Mouse (Mus musculus) right cerebral cortex, adult 2 months (tissue): ENCODE data around the gene Cdh4.
A peak's percentile ranks its signal among the peaks of the same experiment; 100 is the strongest.

ENCODE experiments used
- DNase-seq, 2 experiments: peaks; one replicate each; pipeline ENCODE4 v3.0.0; 2021 to 2022; ENCODE audit warnings: low spot score in 2 of 2

The Cdh4 gene

DNA sequence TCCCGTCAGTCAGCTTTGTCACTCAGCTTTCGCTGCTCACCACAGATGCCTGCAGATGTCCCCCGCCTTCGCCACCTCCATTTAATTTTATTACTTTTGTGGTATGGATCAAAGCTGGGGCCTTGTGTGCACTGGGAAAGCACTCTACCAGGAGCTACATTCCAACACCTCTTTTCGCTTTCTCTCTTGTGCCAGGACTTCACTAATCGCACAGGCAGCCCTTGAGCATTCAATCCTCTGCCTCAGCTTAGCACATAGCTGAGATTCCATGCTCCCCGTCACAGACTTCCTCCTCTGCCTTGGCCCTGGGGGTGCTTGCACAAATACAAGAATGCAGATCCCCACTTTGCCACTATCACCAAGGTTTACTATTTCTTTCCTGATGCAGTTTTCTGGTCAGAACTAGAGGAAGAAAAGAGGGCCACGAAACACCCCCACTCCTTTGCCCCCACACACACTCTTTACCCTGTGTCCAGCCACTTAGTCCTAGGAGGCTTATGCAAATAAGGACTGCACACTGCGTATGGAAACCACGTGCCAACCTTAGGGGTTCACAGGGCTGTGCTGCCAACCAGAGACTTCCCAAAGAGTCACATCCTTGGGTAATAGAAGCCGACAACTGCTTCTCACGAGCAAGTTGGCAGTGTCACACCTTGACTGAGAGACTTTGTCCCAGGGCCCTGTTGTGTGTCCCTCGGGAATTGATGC is 350.3 kb downstream of the Cdh4 start:
- DNase-seq, result no peak

DNA sequence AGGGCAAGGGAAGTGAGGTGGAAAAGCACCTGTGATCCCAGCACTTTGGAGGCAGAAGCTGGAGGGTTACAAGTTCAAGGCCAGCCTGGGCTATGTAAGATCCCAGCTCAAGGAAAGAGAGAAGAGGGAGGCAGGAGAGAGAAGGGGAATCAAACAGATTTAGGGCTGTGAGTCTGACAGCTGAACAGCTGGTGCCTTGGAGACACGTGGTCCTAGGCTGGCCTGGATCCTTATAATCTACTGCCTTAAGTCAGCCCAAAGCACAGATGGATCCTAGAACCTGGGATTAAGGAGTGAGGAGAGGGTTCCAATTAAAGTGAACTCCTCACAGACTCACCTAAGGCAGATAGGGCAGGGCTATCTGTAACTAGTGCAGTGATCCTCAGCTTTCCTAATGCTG is 352.1 kb downstream of the Cdh4 start:
- DNase-seq, result no peak

DNA sequence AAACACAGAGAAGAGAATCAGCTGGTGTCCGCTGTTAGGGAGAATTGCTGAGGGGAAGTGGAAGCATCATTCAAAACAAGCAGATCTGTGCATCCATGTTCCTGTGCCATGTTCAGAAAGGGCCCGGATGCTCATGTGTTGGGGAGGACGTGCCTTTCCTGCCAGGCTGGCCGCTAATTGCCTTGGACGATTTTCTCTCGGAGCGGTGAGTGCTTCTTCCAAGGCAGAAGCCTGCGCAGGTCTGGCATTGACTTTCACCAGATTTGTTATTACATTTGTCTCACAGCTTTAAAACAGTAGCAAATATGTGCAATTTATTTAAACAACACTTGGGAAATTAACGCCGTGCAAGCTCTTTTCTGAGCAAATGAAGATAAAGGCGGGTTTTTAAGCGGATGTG is 353.2 kb downstream of the Cdh4 start:
- no peak for DNase-seq

DNA sequence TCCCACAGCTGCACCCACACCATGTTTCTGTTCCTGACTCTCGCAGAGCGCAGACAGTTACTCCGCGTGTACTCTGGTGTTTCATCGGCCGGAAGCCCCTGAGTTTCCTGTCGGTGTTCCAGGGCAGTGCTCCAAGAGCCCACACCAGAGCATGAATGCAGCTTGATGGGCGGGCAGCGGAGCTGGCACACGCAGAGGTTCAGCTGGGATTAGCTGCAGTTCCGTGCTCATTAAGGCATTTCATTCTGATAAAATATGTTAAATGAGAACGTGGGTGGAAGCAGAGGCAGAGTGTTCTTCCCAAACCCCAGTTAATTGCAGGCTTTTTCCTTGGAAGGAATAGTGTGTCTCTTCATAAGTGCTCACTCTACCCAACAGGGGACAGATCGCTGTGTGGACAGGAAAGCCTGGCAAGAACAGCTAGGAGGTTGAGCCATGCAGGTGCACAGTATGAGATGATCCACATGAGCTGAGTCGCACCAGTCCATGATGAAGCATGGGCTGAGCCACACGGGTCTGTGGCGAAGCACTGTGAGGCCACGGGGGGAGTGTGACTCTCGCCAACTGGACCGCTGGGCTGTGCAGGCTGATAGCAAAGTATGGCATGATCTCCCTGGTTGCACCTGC is 357.8 kb downstream of the Cdh4 start:
- DNase-seq, result peak; percentile 78

- no peak for DNase-seq
Measured at GRCm38 (mm10) chr2:179801042-179801441, 358.8 kb downstream of the Cdh4 start.

GRCm38 (mm10) chr2:179802411-179802810 is 360.2 kb downstream of the Cdh4 start:
- no peak for DNase-seq

GRCm38 (mm10) chr2:179811086-179811485 is 368.9 kb downstream of the Cdh4 start:
- DNase-seq, result no peak

GRCm38 (mm10) chr2:179813035-179813827 is 371.0 kb downstream of the Cdh4 start:
- peak; percentile 40 to 48 for DNase-seq

GRCm38 (mm10) chr2:179824776-179825326 is 382.6 kb downstream of the Cdh4 start:
- peak; percentile 77 to 80 for DNase-seq

DNA sequence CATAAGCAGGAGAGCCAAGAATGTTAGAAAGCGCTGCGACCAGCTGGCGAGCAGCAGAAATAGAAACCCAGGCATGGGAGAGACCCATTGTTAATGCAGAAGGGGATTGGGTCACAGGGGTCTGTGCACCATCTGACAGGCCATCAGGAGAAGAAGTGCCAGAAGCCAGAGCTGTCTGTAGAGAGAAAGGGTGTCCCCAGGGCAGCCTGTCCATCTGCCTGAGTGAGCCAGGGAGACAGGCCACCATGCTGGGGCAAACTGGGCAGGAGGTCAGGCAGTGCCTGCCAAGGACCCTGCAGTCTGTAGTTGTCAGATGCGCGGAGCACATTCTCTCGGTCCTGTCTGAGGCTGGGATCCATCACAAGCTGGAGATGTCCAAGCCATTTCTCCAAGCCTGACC is 386.7 kb downstream of the Cdh4 start:
- DNase-seq, result no peak

DNA sequence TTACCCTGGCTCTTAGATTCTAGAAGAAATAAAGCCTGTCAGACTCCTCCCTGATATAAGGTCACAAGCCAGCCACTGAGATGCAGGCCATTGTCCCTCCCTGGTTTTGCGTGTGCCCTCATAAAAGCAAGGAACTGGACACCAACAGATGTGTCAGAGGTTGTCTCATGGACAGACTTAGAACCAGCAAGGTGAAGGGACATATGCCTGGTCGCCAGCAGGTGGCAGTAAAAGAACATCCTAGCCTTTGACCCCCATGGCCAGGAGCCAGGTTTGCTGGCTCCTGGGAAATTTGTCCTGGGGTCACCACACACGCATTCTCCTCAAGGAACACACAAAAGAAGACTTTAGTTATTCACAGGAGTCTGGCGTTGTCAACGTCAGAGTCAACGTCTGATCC is 387.7 kb downstream of the Cdh4 start:
- no peak for DNase-seq

GRCm38 (mm10) chr2:179834892-179835291 is 392.7 kb downstream of the Cdh4 start:
- DNase-seq, result no peak

- DNase-seq, result no peak
Measured at GRCm38 (mm10) chr2:179835570-179835969, 393.3 kb downstream of the Cdh4 start.

DNA sequence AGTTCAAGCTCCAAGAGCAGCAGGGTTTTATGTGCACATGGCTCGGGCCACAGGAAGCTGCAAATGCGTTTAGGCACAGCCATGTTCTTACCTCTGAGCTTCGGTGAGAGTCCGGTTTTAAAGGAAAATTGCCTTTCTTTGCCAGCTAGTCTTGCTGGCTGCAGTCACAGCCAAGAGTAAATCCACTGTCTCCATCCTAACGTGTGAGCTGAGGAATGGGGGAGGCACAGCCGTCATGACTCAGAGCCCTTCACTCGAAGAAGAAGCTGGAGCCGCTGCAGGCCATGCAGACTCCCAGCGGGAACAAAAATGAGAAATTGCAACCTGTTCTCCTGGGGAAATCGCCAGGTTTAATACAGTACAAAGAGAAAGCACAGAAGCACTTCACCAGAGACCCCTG is 395.0 kb downstream of the Cdh4 start:
- peak; percentile 60 to 69 for DNase-seq

- DNase-seq, result no peak
Measured at GRCm38 (mm10) chr2:179838036-179838435, 395.8 kb downstream of the Cdh4 start.

DNA sequence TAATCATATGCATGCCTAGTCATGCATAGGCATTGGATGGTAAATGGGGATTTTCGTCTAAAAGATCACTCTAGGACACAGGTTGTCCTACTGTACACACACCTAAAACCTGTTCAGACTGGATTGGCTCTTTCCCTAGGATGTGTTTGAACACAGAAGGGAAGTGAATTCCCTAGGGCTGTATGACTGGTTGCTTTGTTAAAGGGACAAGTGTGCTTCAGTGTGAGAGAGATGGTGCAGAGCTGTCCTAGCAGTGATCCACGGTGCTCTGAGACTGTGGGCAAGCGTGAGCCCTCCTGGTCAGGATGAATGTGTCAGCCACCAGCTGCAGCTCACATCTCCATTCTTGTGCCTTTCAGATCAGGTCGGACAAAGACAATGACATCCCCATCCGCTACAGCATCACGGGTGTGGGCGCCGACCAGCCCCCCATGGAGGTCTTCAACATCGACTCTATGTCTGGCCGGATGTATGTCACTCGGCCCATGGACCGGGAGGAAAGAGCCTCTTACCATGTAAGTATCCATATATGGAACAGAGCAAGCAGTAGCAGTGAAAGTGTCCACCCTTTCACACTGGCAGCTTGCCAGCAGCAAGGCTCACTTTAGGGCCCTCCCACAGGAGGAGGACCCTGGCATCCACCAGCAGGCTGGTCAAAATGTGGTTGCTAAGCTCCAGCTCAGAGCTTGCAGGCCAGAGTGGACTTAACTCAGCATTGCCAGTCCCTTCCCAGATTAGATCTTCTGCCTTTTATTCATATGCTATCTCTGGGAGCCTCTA is 400.6 kb downstream of the Cdh4 start:
- no peak for DNase-seq

- no peak for DNase-seq
Measured at GRCm38 (mm10) chr2:179849732-179850131, 407.5 kb downstream of the Cdh4 start.

- no peak for DNase-seq
Measured at GRCm38 (mm10) chr2:179852169-179852568, 409.9 kb downstream of the Cdh4 start.

- peak; percentile 73 to 76 for DNase-seq
Measured at GRCm38 (mm10) chr2:179852862-179853261, 410.6 kb downstream of the Cdh4 start.

GRCm38 (mm10) chr2:179853892-179854291 is 411.7 kb downstream of the Cdh4 start:
- no peak for DNase-seq

GRCm38 (mm10) chr2:179857086-179857485 is 414.9 kb downstream of the Cdh4 start:
- no peak for DNase-seq

DNA sequence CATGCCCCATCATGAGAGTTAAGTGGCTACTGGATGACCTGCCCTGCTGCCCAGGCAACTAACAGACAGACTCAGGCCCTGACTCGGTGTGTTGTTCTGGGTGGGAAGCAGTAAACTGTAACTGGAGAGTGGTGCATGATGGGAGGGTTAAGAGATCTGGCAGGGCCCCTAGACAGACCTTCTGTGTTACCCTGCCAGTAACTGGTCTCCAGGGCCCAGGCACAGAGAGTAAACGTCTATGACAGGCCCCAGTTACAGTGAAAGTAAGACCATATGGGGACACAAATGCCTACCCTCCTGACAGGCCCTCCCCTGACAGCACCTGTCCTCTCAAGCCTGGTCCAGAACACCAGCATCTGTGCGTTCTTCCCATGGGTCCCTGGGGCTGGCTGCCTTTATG is 420.4 kb downstream of the Cdh4 start:
- no peak for DNase-seq
